Mouse (Mus musculus): ENCODE measurements around the gene Tmem179.

- TF ChIP-seq CTCF (IDR thresholded peaks at IDR 0.05; ENCODE audit: control insufficient read depth, insufficient read depth, insufficient read length) (no peak), CEBPB (IDR thresholded peaks at IDR 0.05; ENCODE audit: low read depth) (no peak), MYOD1 (IDR thresholded peaks at IDR 0.05; ENCODE audit: control insufficient read depth, insufficient read length, low read depth) (no peak), MAX (IDR thresholded peaks at IDR 0.05) (no peak), MYOG (IDR thresholded peaks at IDR 0.05; ENCODE audit: control insufficient read depth, extremely low read depth, insufficient read length) (no peak), USF1 (IDR thresholded peaks at IDR 0.05; ENCODE audit: low read depth) (no peak)
Observed at GRCm38 (mm10) chr12:112450883-112451282, 65.7 kb downstream of the Tmem179 start.
